Mouse (Mus musculus) embryo, embryonic 10 days (tissue): Measurements from ENCODE around the gene Cry2.
A peak's percentile ranks its signal among the peaks of the same experiment; 100 is the strongest.
"Not testable (repeated sequence)": the region's sequence is repeated elsewhere in the genome, so short reads cannot be mapped to it uniquely, and the experiment has no call there.

ENCODE experiments used
- DNase-seq: peaks from one replicate; pipeline ENCODE4 v3.0.0-alpha.2; 2015; ENCODE audit warnings: low spot score

Cry2 gene

GRCm38 (mm10) chr2:92433578-92434374, at the start of gene Cry2:
TSS of gene Cry2 (minus strand) at chr2:92434043.
- DNase-seq = peak; percentile 99

- no peak for DNase-seq
Observed at GRCm38 (mm10) chr2:92483505-92483904, 49.7 kb upstream of the Cry2 start.

GRCm38 (mm10) chr2:92482551-92482950, 48.7 kb upstream of the Cry2 start:
- no peak for DNase-seq

DNA sequence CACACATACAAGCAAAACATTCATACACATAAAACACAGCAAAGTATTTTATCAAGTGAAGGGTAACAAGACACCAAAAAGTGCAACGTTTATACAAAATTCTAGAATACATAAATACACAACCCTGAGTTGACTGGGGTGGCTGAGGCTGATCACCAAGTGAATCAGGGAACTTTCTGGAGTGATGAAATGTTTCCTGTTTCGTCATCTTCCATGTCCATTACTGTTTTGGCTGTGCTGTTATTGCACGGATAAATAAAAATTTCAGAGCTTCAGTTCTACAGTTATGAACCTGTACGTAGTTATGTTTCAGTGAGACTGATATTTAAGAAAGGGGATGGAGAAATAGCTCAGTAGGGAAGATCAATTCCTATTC, 44.5 kb upstream of the Cry2 start:
- DNase-seq = no peak

DNA sequence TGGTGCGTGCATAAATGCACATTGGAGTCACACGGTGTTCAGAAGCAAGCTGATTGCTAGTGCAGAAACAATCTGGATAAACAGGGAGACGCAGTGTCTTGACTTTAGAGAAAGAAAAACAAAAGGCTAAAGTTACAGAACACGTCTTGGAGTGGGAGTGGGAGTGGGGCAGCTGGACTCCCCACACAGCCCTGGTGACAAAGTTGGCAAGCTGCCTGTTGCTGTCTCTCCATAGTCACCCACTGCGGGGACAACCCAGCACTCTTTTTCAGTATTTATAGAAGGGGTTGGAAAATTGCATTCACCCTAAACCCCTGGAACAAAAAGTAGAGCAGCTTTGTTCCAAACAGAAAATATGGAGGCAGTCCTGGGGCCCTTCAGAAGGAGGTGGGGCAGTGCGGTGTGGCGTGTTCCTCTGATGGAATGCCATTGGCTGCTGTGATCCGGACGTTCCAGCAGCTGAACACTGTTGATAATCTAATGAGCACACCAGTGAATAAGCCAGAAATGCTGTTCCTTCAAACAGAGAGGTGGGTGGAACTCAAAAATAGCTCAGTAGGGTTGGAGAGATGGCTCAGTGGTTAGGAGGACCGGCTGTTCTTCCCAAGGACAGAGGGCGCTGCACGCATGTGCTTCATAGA, 43.9 kb upstream of the Cry2 start:
- no peak for DNase-seq

DNA sequence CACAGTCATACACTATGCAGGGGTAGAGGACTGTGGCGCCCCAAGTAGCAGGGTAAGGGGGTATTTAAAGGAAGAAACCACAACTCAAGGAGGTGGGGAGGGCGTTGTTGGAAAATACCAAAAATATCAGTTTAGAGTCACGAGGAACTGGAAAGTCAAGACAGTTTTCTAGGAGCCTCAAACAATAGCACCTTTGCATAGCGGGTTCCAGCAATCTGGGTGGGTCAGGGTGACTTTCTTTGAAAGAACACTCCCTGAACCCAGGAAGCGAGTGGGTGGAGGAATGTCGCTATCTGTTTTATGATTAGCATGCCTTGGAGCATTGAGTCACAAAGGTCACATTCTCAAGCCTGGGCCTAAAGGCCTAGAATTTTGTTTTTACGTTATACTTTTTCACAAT, 42.7 kb upstream of the Cry2 start:
- not testable (repeated sequence) for DNase-seq

GRCm38 (mm10) chr2:92475711-92476110, 41.9 kb upstream of the Cry2 start:
- DNase-seq = no peak

- no peak for DNase-seq
Observed at GRCm38 (mm10) chr2:92474920-92475319, 41.1 kb upstream of the Cry2 start.

DNA sequence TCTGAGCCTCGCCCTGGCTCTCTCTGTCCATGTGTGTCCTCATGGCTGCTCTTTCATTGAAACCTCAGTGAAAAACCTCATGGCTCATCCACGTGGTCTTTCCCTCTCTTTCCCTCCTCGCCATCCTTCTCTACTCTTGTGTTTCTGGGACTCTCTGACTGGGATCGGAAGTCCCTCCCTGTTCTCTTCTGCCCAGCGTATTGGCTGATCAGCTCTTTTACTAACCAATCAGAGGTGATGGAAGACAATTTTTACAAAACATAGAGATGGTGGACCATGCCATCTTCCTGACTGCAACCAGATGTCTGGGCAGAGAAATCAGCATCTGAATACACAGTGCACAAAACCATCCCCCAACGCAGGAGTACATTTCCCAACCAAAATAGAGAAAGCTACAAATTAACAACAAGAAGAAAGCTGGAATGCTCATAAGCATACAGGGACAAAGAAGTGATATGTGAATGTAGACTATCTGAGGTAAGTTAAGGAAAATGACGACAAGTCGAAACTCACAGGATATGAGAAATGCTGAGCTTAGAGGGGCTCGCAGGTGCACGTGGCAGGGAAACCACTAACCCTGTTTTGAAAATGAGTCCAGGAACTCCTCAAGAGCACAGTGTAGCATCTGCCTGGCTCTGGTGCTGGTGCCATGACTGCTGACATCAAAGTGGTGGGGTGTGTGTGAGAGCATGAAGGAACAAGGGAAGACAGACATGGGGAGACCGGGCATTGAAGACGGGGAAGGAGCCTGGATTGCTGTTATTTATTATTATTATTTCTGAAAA, 38.2 kb upstream of the Cry2 start:
- no peak for DNase-seq

- no peak for DNase-seq
Observed at GRCm38 (mm10) chr2:92464690-92465089, 30.8 kb upstream of the Cry2 start.

GRCm38 (mm10) chr2:92461215-92461614, 27.4 kb upstream of the Cry2 start:
- no peak for DNase-seq

GRCm38 (mm10) chr2:92459921-92460707, 26.3 kb upstream of the Cry2 start, which contains the start of gene Slc35c1:
TSS of gene Slc35c1 (minus strand) at chr2:92460538.
- DNase-seq = no peak

- peak; percentile 92 for DNase-seq
Observed at GRCm38 (mm10) chr2:92459141-92459920, 25.5 kb upstream of the Cry2 start.

GRCm38 (mm10) chr2:92458481-92458880, 24.6 kb upstream of the Cry2 start:
- DNase-seq = no peak

GRCm38 (mm10) chr2:92456970-92457530, 23.2 kb upstream of the Cry2 start:
- no peak for DNase-seq

- DNase-seq = no peak
Observed at GRCm38 (mm10) chr2:92455704-92456103, 21.9 kb upstream of the Cry2 start.

DNA sequence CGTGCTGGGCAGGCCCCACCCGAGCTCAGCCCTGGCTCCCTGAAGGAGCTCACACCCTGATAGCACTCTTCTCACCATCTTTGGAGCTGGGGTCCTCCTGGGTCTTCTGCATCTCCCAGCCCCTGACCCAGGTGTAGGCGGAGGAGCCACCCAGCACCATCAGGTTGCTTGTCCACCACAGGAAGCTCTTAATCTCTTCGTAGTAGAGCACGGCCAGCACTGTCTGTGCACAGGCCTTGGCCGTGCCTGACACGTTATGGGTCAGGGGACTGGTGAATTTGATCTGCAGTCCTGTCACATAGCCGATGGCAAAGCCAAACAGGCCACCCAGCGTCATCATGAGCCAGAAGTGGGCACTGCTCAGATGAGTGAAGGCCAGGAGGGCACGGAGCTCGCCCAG, 20.3 kb upstream of the Cry2 start:
- DNase-seq = no peak

- no peak for DNase-seq
Observed at GRCm38 (mm10) chr2:92451126-92451525, 17.3 kb upstream of the Cry2 start.

GRCm38 (mm10) chr2:92447121-92447740, 13.4 kb upstream of the Cry2 start:
- DNase-seq = no peak

DNA sequence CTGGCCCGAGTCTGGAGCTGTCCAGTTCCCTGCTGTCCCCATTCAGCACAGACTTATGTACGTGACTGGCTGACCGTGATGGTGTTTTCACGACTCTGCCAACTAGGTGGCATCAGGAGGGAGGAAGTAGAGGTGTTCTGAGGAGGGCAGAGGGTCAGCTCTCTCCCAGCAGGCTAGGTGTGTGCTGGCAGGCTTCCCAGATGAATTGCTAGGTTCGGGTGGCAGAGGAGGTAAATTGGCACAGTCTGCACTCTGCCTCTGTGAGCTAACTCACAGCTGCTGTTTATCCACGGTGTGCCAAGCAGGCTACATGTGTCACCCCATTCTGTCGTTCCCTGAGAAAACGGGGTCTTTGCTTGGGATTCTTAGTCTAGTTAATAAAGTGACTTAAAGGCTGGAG, 12.8 kb upstream of the Cry2 start:
- DNase-seq = no peak
